Mouse (Mus musculus): Measurements from ENCODE around the gene Mrap2. TPM values are rescaled to one million over a fixed set of nuclear protein-coding genes. Genes with fewer than 3 reads are reported as not detected.
"Not testable (repeated sequence)": the region's sequence is repeated elsewhere in the genome, so short reads cannot be mapped to it uniquely, and the experiment has no call there.

The Mrap2 gene
- 4.2 and 4.5 TPM in 2 replicates for polyA plus RNA-seq (2015; fragmentation: Nextera tagmentation; extraction: Ambion mirVana)

- Histone ChIP-seq H3K27me3 (peaks cover 16% of the 10 kb centered on the region), H3K9me3 (no peaks in the 10 kb centered on the region), H3K27ac (replicated peaks) (no peak within 1 kb of the TSS), H3K36me3 (no peaks in the 10 kb centered on the region), H3K4me3 (peak within 1 kb of the TSS; percentile 47), H3K4me2 (peak within 1 kb of the TSS; percentile 95), H3K9ac (peak within 1 kb of the TSS; percentile 46), H3K4me1 (replicated peaks) (peaks cover 17% of the 10 kb centered on the region)
- WGBS: 2% methylated on average over 29 of the region's 29 CpGs
- peak; percentile 94 for ATAC-seq (ENCODE audit: low FRiP score, low read depth)
Observed at GRCm38 (mm10) chr9:87144106-87144505, at the start of gene Mrap2. Gene Mrap2 (plus strand): TSS chr9:87144306.

DNA sequence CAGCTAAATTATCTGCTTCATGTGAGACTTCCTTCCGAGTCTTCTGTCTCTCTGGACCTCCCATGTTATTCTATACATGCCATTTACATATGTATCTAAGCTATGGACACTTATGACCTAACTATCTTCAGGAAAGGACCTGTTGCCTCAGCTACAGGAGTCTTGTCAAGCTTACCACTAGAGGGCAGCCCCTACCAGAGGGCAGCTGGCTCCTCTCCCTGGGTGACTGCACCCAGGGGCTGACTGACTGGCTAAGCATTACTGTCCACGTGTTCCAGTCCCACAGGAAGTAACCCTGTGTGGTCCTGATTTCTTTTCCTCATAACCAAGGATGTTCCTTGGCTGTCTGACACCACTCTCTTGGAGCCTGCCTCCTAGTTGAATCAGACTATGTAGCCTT, 46.1 kb upstream of the Mrap2 start:
- no peaks in the 10 kb centered on the region for H3K9me3 ChIP-seq
- H3K27me3 ChIP-seq: no peaks in the 10 kb centered on the region
- no peaks in the 10 kb centered on the region for H3K4me1 ChIP-seq (replicated peaks)
- ATAC-seq (ENCODE audit: low FRiP score, low read depth): no peak
- no peak overlapping the region for H3K4me2 ChIP-seq
- no peak overlapping the region for H3K9ac ChIP-seq
- H3K27ac ChIP-seq (replicated peaks): no peak overlapping the region
- H3K4me3 ChIP-seq: no peak overlapping the region
- WGBS: 71% methylated on average over 2 of the region's 2 CpGs
- no peaks in the 10 kb centered on the region for H3K36me3 ChIP-seq

DNA sequence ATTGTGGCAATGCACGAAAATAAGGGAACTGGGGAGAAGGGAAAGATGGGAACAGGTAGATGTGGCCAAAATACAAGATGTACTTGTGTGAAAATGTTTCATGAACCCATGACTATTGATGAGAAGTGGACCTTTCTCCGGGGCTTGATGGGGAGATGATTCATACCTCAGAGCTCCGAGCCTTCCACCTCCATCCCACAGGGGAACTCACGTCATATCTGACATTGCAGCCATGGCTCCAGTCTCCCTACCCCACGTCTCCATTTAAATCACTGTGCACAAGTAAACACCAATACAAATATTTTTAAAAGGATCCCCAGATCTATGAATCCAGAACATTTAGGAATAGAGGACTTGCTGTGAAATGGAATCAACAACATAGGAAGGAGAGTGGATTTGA, 29.1 kb upstream of the Mrap2 start:
- Histone ChIP-seq H3K9me3 (no peaks in the 10 kb centered on the region), H3K36me3 (no peaks in the 10 kb centered on the region), H3K27me3 (no peaks in the 10 kb centered on the region), H3K4me1 (replicated peaks) (peaks cover 20% of the 10 kb centered on the region), H3K27ac (replicated peaks) (peak overlapping the region; percentile 79), H3K9ac (no peak overlapping the region), H3K4me3 (no peak overlapping the region), H3K4me2 (peak overlapping the region; percentile 12)
- 63% methylated on average over 5 of the region's 5 CpGs for WGBS
- ATAC-seq (ENCODE audit: low FRiP score, low read depth): peak; percentile 36; the same call in 1 of the 2 replicates

DNA sequence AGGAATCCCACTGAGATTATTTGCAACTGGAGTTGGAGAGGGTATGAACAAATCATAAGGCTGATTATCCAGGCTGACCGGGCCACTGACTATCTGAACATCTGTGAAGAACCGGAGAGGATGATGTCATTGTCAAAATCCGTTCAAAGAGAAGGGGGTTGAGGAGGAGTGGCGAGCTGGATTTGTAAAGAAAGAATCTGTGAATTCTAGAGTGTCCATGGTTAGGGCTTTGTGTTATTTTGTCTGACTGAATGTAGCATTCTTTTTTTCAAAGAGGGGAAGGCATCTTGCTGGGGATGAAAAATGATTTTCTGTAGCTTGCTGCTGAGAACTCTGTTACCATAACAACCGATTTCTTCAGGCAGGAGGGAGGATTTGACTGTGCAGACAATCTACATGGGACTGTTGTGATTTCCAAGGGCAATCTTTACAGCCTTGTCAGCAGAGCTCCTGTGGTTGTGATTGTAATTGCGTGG, 28.6 kb upstream of the Mrap2 start:
- Histone ChIP-seq H3K4me2 (peak overlapping the region; percentile 12), H3K4me3 (no peak overlapping the region), H3K27ac (replicated peaks) (peak overlapping the region; percentile 79), H3K4me1 (replicated peaks) (peaks cover 20% of the 10 kb centered on the region), H3K36me3 (no peaks in the 10 kb centered on the region), H3K27me3 (no peaks in the 10 kb centered on the region), H3K9me3 (no peaks in the 10 kb centered on the region), H3K9ac (no peak overlapping the region)
- ATAC-seq (ENCODE audit: low FRiP score, low read depth): peak; percentile 84
- 17% methylated on average over 6 of the region's 6 CpGs for WGBS

DNA sequence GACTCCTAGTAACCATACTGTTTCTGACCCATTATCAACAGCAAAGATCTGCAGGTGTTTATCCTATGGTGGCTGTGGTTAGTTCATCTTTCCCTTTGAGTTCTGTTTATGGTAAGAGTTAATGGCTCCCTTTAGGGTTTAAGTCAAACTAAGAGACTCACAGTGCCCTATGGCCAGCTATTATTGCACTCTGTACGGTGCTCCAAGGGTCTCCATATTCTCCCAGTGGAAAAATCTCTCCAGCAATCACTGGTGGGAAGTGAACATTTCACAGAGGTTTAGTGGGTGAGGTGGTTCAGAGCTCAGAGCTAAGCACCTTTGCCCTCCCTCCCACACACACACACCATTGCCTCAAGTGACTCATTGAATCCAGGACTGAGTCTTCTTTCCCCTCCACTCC, 28.1 kb upstream of the Mrap2 start:
- Histone ChIP-seq H3K36me3 (no peaks in the 10 kb centered on the region), H3K9me3 (no peaks in the 10 kb centered on the region), H3K9ac (no peak overlapping the region), H3K4me2 (no peak overlapping the region), H3K4me1 (replicated peaks) (peaks cover 20% of the 10 kb centered on the region), H3K27ac (replicated peaks) (peak overlapping the region; percentile 79), H3K4me3 (no peak overlapping the region), H3K27me3 (no peaks in the 10 kb centered on the region)
- ATAC-seq (ENCODE audit: low FRiP score, low read depth): peak; percentile 40
- 57% methylated on average over 1 of the region's 1 CpGs for WGBS

DNA sequence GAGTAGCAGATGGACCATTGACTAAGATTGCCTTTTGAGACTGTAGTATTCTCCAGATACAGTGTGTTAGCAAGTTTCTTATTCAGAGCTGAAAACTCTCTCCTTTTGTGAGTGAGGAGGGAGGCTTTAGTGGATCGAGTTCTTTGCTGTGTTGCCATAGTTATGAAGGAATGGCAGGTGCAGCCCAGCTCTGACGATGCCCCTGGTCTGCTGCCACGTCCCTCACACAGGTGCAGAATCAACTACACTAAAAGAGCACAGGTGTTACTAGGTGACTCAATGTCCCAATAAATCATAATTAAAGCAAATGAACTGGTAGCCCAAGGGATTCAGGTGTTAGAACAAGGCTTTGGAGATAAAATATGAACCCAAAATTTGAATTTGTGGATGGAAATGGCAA, 25.1 kb upstream of the Mrap2 start:
- Histone ChIP-seq H3K27ac (replicated peaks) (no peak overlapping the region), H3K4me1 (replicated peaks) (peaks cover 20% of the 10 kb centered on the region), H3K27me3 (no peaks in the 10 kb centered on the region), H3K9me3 (no peaks in the 10 kb centered on the region), H3K4me3 (no peak overlapping the region), H3K4me2 (no peak overlapping the region), H3K9ac (no peak overlapping the region), H3K36me3 (no peaks in the 10 kb centered on the region)
- 58% methylated on average over 3 of the region's 3 CpGs for WGBS
- ATAC-seq (ENCODE audit: low FRiP score, low read depth): no peak

DNA sequence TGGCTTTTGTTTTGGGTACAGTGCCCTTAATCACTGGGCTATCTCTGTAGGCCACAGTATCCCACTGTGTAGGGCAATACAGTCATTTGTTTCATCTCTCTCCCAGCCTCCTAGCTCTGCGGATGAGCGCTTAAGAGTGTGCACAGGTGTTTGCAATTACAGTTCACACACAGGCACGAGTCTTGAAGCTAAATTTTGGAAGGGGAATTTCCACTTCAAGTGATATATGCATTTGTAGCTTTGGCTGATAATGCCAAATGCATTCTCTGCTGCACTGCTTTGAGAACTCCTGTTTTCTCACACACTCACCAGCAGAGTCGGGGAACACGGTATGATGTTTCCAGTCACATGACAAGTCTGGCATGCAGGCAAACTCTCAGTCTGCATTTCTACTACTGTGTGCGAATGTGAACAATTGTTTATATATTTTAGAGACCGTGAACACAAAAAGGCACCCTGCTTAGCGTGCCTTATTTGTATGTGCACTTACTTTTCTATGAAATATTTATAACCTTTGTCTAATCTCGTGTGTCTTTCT, 22.1 kb upstream of the Mrap2 start:
- H3K9ac ChIP-seq: no peak overlapping the region
- no peaks in the 10 kb centered on the region for H3K9me3 ChIP-seq
- 63% methylated on average over 9 of the region's 9 CpGs for WGBS
- no peak for ATAC-seq (ENCODE audit: low FRiP score, low read depth)
- 0 out of 2 replicates have a peak, but pooled peaks cover 3% of the 10 kb centered on the region for H3K4me1 ChIP-seq (replicated peaks)
- H3K4me3 ChIP-seq: no peak overlapping the region
- H3K27me3 ChIP-seq: no peaks in the 10 kb centered on the region
- no peak overlapping the region for H3K4me2 ChIP-seq
- no peak overlapping the region for H3K27ac ChIP-seq (replicated peaks)
- H3K36me3 ChIP-seq: no peaks in the 10 kb centered on the region

DNA sequence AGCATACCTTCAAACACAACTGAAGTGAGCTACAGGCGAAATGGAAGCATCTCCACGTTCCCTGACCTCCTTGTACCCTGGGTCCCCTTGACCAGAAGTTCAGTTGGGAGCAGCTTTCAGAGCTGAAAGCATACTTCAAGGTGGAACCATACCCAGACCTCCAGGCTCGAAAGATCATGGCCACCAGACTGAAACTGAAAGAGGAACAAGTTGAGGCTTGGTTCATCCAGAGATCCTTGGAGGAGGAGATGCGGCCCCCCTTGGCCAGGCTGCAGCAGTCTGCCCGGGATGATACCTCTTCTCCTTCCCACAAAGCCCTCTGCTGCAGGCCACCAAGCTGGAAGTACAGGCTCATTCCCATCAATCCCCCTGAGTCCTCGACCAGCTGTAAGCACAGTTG, 17.1 kb upstream of the Mrap2 start:
- H3K9me3 ChIP-seq; H3K27ac ChIP-seq (replicated peaks); H3K4me1 ChIP-seq (replicated peaks); H3K36me3 ChIP-seq; H3K9ac ChIP-seq; H3K4me2 ChIP-seq; H3K4me3 ChIP-seq; H3K27me3 ChIP-seq; ATAC-seq (ENCODE audit: low FRiP score, low read depth): not testable (repeated sequence)
- WGBS: 83% methylated on average over 6 of the region's 6 CpGs

- WGBS: 55% methylated on average over 14 of the region's 14 CpGs
- ATAC-seq (ENCODE audit: low FRiP score, low read depth): peak; percentile 70
- no peak overlapping the region for H3K9ac ChIP-seq
- H3K4me1 ChIP-seq (replicated peaks): 0 out of 2 replicates have a peak, but pooled peaks cover 8% of the 10 kb centered on the region
- no peaks in the 10 kb centered on the region for H3K36me3 ChIP-seq
- H3K27me3 ChIP-seq: no peaks in the 10 kb centered on the region
- no peak overlapping the region for H3K4me2 ChIP-seq
- no peaks in the 10 kb centered on the region for H3K9me3 ChIP-seq
- H3K27ac ChIP-seq (replicated peaks): no peak overlapping the region; the same call in 1 of the 2 replicates
- no peak overlapping the region for H3K4me3 ChIP-seq
Observed at GRCm38 (mm10) chr9:87135765-87136558, 8.1 kb upstream of the Mrap2 start.

- no peak overlapping the region for H3K4me2 ChIP-seq
- peaks cover 16% of the 10 kb centered on the region for H3K27me3 ChIP-seq
- H3K36me3 ChIP-seq: no peaks in the 10 kb centered on the region
- H3K4me3 ChIP-seq: no peak overlapping the region
- ATAC-seq (ENCODE audit: low FRiP score, low read depth): no peak
- H3K9me3 ChIP-seq: no peaks in the 10 kb centered on the region
- WGBS: 86% methylated on average over 3 of the region's 3 CpGs
- H3K27ac ChIP-seq (replicated peaks): no peak overlapping the region
- H3K4me1 ChIP-seq (replicated peaks): peaks cover 17% of the 10 kb centered on the region
- no peak overlapping the region for H3K9ac ChIP-seq
Observed at GRCm38 (mm10) chr9:87143076-87143475, 1.0 kb upstream of the Mrap2 start.

DNA sequence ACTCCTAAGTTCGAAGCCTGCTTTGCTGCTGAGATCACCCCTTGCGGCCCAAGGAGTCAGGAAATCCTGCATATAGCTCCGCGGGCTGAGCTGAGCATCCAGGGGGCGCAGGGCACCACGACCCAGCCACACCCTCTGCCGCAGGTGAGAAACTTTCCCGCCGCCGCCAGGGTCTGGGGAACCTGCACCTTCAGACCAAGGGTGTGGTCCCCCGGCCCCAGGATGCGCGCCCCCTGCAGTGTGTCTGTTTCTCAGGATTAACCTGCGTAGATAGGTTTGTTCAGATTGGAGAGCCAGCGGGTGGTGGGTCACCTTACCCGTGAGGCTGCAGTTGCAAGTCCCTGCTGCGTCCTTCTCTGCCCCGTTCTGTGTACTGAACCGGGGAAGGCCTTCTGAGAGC, 426 bp downstream of the Mrap2 start:
- Histone ChIP-seq H3K4me2 (peak overlapping the region; percentile 95), H3K27ac (replicated peaks) (no peak overlapping the region), H3K36me3 (no peaks in the 10 kb centered on the region), H3K9ac (peak overlapping the region; percentile 46), H3K9me3 (no peaks in the 10 kb centered on the region), H3K4me3 (peak overlapping the region; percentile 47), H3K27me3 (peaks cover 16% of the 10 kb centered on the region), H3K4me1 (replicated peaks) (peaks cover 17% of the 10 kb centered on the region)
- peak; percentile 70; the same call in 1 of the 2 replicates for ATAC-seq (ENCODE audit: low FRiP score, low read depth)
- WGBS: 2% methylated on average over 19 of the region's 19 CpGs

GRCm38 (mm10) chr9:87145180-87145579, 1.1 kb downstream of the Mrap2 start:
- Histone ChIP-seq H3K9me3 (no peaks in the 10 kb centered on the region), H3K4me3 (peak overlapping the region; percentile 47), H3K9ac (peak overlapping the region; percentile 46), H3K36me3 (no peaks in the 10 kb centered on the region), H3K4me2 (peak overlapping the region; percentile 95), H3K27ac (replicated peaks) (no peak overlapping the region), H3K4me1 (replicated peaks) (peaks cover 17% of the 10 kb centered on the region), H3K27me3 (peaks cover 16% of the 10 kb centered on the region)
- ATAC-seq (ENCODE audit: low FRiP score, low read depth): peak; percentile 33; the same call in 1 of the 2 replicates
- WGBS: 2% methylated on average over 15 of the region's 15 CpGs

All from hindbrain, embryonic 15.5 days (tissue).